Mouse (Mus musculus) midbrain, embryonic 15.5 days (tissue): ENCODE measurements around the gene Zfp664. TPM values are rescaled to one million over a fixed set of nuclear protein-coding genes. Genes with fewer than 3 reads are reported as not detected.
A peak's percentile ranks its signal among the peaks of the same experiment; 100 is the strongest.

Source experiments
- ATAC-seq: fragments of 200-750 bp; cut with Nextera tagmentation; replicated peaks from 2 replicates; pipeline ENCODE4 v1.8.0; 2017; ENCODE audit warnings: moderate TSS enrichment
- H3K27ac ChIP-seq: fragments of 300-500 bp; sonication (generic); 2 replicates; pipeline ENCODE4 v1.5.1; 2015; ENCODE audit warnings: mild to moderate bottlenecking, inconsistent platforms
- H3K27me3 ChIP-seq: fragments of 300-500 bp; sonication (generic); replicated peaks from 2 replicates; pipeline ENCODE4 v1.6.1; 2015; ENCODE audit warnings: inconsistent platforms
- H3K36me3 ChIP-seq: fragments of 300-500 bp; sonication (generic); replicated peaks from 2 replicates; pipeline ENCODE4 v1.6.1; 2015; ENCODE audit warnings: inconsistent platforms
- H3K4me1 ChIP-seq: fragments of 300-500 bp; sonication (generic); 2 replicates; pipeline ENCODE4 v1.6.1; 2015; ENCODE audit warnings: inconsistent platforms
- H3K4me2 ChIP-seq: fragments of 300-500 bp; sonication (generic); 2 replicates; pipeline ENCODE4 v1.6.1; 2015; ENCODE audit warnings: inconsistent platforms, mild to moderate bottlenecking, moderate library complexity
- H3K4me3 ChIP-seq: fragments of 300-500 bp; sonication (generic); 2 replicates; pipeline ENCODE4 v1.5.1; 2015; ENCODE audit warnings: mild to moderate bottlenecking, inconsistent platforms
- H3K9ac ChIP-seq: fragments of 300-500 bp; sonication (generic); 2 replicates; pipeline ENCODE4 v1.6.1; 2015; ENCODE audit warnings: mild to moderate bottlenecking, inconsistent platforms
- H3K9me3 ChIP-seq: fragments of 300-500 bp; sonication (generic); 2 replicates; pipeline ENCODE4 v1.6.1; 2016; ENCODE audit warnings: inconsistent platforms
- WGBS: fragments of 180-500 bp; shearing (Covaris S2); methylation state at CpG from one replicate; pipeline ENCODE4 v1.1.7; 2015; ENCODE audit warnings: mixed read lengths; 5-methylcytosine and 5-hydroxymethylcytosine counted together
- polyA plus RNA-seq: library from polyadenylated mRNA; unstranded; fragments of >200 nt; fragmentation: Nextera tagmentation; extraction: Ambion mirVana; gene quantifications from 2 replicates; pipeline ENCODE4 v1.2.1, GENCODE M21; 2015

The Zfp664 gene
- polyA plus RNA-seq, 1 experiment from 2014 or later: 117 TPM

- no peaks in the 10 kb centered on the region for H3K27me3 ChIP-seq
- H3K36me3 ChIP-seq: no peaks in the 10 kb centered on the region
- H3K9ac ChIP-seq: no peak overlapping the region
- H3K4me3 ChIP-seq: no peak overlapping the region
- WGBS: 88% methylated on average over 6 of the region's 6 CpGs
- no peak overlapping the region for H3K27ac ChIP-seq
- H3K4me1 ChIP-seq: peaks cover 24% of the 10 kb centered on the region; the same call in 1 of the 2 replicates
- ATAC-seq: no peak
- H3K4me2 ChIP-seq: no peak overlapping the region
- H3K9me3 ChIP-seq: no peaks in the 10 kb centered on the region
These were observed 11.6 kb downstream of the Zfp664 start for GRCm38 (mm10) chr5:124873890-124874601.

- no peaks in the 10 kb centered on the region for H3K27me3 ChIP-seq
- H3K4me2 ChIP-seq: no peak overlapping the region
- no peaks in the 10 kb centered on the region for H3K4me1 ChIP-seq
- H3K9ac ChIP-seq: no peak overlapping the region
- WGBS: 90% methylated on average over 4 of the region's 4 CpGs
- no peaks in the 10 kb centered on the region; the same call in 1 of the 2 replicates for H3K36me3 ChIP-seq
- no peak for ATAC-seq
- H3K4me3 ChIP-seq: no peak overlapping the region
- no peak overlapping the region for H3K27ac ChIP-seq
- H3K9me3 ChIP-seq: no peaks in the 10 kb centered on the region
These were observed 16.8 kb downstream of the Zfp664 start for GRCm38 (mm10) chr5:124879251-124879650.

- Histone ChIP-seq H3K4me3 (no peak overlapping the region), H3K4me1 (no peaks in the 10 kb centered on the region), H3K36me3 (peaks cover under 1% of the 10 kb centered on the region; the same call in 1 of the 2 replicates), H3K9me3 (no peaks in the 10 kb centered on the region), H3K27ac (no peak overlapping the region), H3K4me2 (no peak overlapping the region), H3K9ac (no peak overlapping the region), H3K27me3 (no peaks in the 10 kb centered on the region)
- no peak for ATAC-seq
- 87% methylated on average over 6 of the region's 6 CpGs for WGBS
These were observed 17.3 kb downstream of the Zfp664 start for GRCm38 (mm10) chr5:124879801-124880200.

GRCm38 (mm10) chr5:124883877-124884276 is 21.4 kb downstream of the Zfp664 start:
- ATAC-seq: no peak
- Histone ChIP-seq H3K4me3 (no peak overlapping the region), H3K27ac (no peak overlapping the region), H3K4me1 (no peaks in the 10 kb centered on the region), H3K4me2 (no peak overlapping the region), H3K9ac (no peak overlapping the region), H3K27me3 (no peaks in the 10 kb centered on the region), H3K36me3 (peaks cover 19% of the 10 kb centered on the region), H3K9me3 (no peaks in the 10 kb centered on the region)
- WGBS: 85% methylated on average over 6 of the region's 6 CpGs

GRCm38 (mm10) chr5:124888661-124889060 is 26.2 kb downstream of the Zfp664 start:
- no peaks in the 10 kb centered on the region for H3K9me3 ChIP-seq
- no peak overlapping the region for H3K4me3 ChIP-seq
- H3K4me2 ChIP-seq: no peak overlapping the region
- WGBS: 94% methylated on average over 8 of the region's 8 CpGs
- ATAC-seq: no peak
- no peaks in the 10 kb centered on the region for H3K27me3 ChIP-seq
- no peaks in the 10 kb centered on the region for H3K4me1 ChIP-seq
- H3K27ac ChIP-seq: no peak overlapping the region
- H3K36me3 ChIP-seq: peaks cover 19% of the 10 kb centered on the region
- no peak overlapping the region for H3K9ac ChIP-seq

- Histone ChIP-seq H3K9me3 (no peaks in the 10 kb centered on the region), H3K27me3 (no peaks in the 10 kb centered on the region), H3K36me3 (no peaks in the 10 kb centered on the region; the same call in 1 of the 2 replicates), H3K4me3 (no peak overlapping the region), H3K4me1 (no peaks in the 10 kb centered on the region), H3K9ac (no peak overlapping the region), H3K27ac (no peak overlapping the region), H3K4me2 (no peak overlapping the region)
- WGBS: 57% methylated on average over 3 of the region's 3 CpGs
- ATAC-seq: no peak
These were observed 29.5 kb downstream of the Zfp664 start for GRCm38 (mm10) chr5:124891921-124892370.

GRCm38 (mm10) chr5:124896135-124896534 is 33.6 kb downstream of the Zfp664 start:
- no peak overlapping the region for H3K4me3 ChIP-seq
- H3K27me3 ChIP-seq: no peaks in the 10 kb centered on the region
- no peak for ATAC-seq
- WGBS: 44% methylated on average over 8 of the region's 8 CpGs
- H3K9ac ChIP-seq: no peak overlapping the region
- no peaks in the 10 kb centered on the region for H3K9me3 ChIP-seq
- peaks cover 5% of the 10 kb centered on the region; the same call in 1 of the 2 replicates for H3K4me1 ChIP-seq
- no peaks in the 10 kb centered on the region for H3K36me3 ChIP-seq
- H3K4me2 ChIP-seq: no peak overlapping the region
- no peak overlapping the region for H3K27ac ChIP-seq

GRCm38 (mm10) chr5:124899945-124900631 is 37.6 kb downstream of the Zfp664 start:
- ATAC-seq: peak; percentile 71
- no peak overlapping the region for H3K9ac ChIP-seq
- H3K4me3 ChIP-seq: no peak overlapping the region
- 31% methylated on average over 20 of the region's 20 CpGs for WGBS
- H3K36me3 ChIP-seq: no peaks in the 10 kb centered on the region
- peak overlapping the region; percentile 41 for H3K4me2 ChIP-seq
- H3K27me3 ChIP-seq: no peaks in the 10 kb centered on the region
- H3K9me3 ChIP-seq: no peaks in the 10 kb centered on the region
- H3K27ac ChIP-seq: no peak overlapping the region
- H3K4me1 ChIP-seq: peaks cover 5% of the 10 kb centered on the region; the same call in 1 of the 2 replicates

- WGBS: 70% methylated on average over 19 of the region's 19 CpGs
- Histone ChIP-seq H3K4me2 (no peak overlapping the region), H3K9ac (no peak overlapping the region), H3K27me3 (no peaks in the 10 kb centered on the region), H3K4me1 (peaks cover 5% of the 10 kb centered on the region; the same call in 1 of the 2 replicates), H3K4me3 (no peak overlapping the region), H3K36me3 (no peaks in the 10 kb centered on the region), H3K27ac (no peak overlapping the region), H3K9me3 (no peaks in the 10 kb centered on the region)
- ATAC-seq: no peak
These were observed 38.4 kb downstream of the Zfp664 start for GRCm38 (mm10) chr5:124900738-124901490.

- Histone ChIP-seq H3K4me3 (no peak overlapping the region), H3K4me2 (no peak overlapping the region), H3K36me3 (no peaks in the 10 kb centered on the region), H3K27ac (no peak overlapping the region), H3K9me3 (no peaks in the 10 kb centered on the region), H3K27me3 (no peaks in the 10 kb centered on the region), H3K9ac (no peak overlapping the region), H3K4me1 (peaks cover 5% of the 10 kb centered on the region; the same call in 1 of the 2 replicates)
- WGBS: 82% methylated on average over 6 of the region's 6 CpGs
- ATAC-seq: no peak
These were observed 39.2 kb downstream of the Zfp664 start for GRCm38 (mm10) chr5:124901675-124902074.

- Histone ChIP-seq H3K36me3 (no peaks in the 10 kb centered on the region), H3K4me3 (no peak overlapping the region), H3K9ac (no peak overlapping the region), H3K27me3 (no peaks in the 10 kb centered on the region), H3K4me1 (peaks cover 5% of the 10 kb centered on the region; the same call in 1 of the 2 replicates), H3K27ac (no peak overlapping the region), H3K4me2 (no peak overlapping the region), H3K9me3 (no peaks in the 10 kb centered on the region)
- 74% methylated on average over 10 of the region's 10 CpGs for WGBS
- no peak for ATAC-seq
These were observed 39.7 kb downstream of the Zfp664 start for GRCm38 (mm10) chr5:124902195-124902594.

- Histone ChIP-seq H3K9me3 (no peaks in the 10 kb centered on the region), H3K27ac (no peak overlapping the region), H3K4me1 (peaks cover 5% of the 10 kb centered on the region; the same call in 1 of the 2 replicates), H3K4me3 (no peak overlapping the region), H3K9ac (no peak overlapping the region), H3K27me3 (no peaks in the 10 kb centered on the region), H3K36me3 (no peaks in the 10 kb centered on the region), H3K4me2 (no peak overlapping the region)
- 84% methylated on average over 4 of the region's 4 CpGs for WGBS
- ATAC-seq: no peak
These were observed 41.4 kb downstream of the Zfp664 start for GRCm38 (mm10) chr5:124903852-124904251.
